Mouse (Mus musculus): ENCODE data around the gene Smim17. TPM values are rescaled to one million over a fixed set of nuclear protein-coding genes. Genes with fewer than 3 reads are reported as not detected.
"Not testable (repeated sequence)": the region's sequence is repeated elsewhere in the genome, so short reads cannot be mapped to it uniquely, and the experiment has no call there.

The Smim17 gene
- not detected in 3 replicates for total RNA-seq (2017)

DNA sequence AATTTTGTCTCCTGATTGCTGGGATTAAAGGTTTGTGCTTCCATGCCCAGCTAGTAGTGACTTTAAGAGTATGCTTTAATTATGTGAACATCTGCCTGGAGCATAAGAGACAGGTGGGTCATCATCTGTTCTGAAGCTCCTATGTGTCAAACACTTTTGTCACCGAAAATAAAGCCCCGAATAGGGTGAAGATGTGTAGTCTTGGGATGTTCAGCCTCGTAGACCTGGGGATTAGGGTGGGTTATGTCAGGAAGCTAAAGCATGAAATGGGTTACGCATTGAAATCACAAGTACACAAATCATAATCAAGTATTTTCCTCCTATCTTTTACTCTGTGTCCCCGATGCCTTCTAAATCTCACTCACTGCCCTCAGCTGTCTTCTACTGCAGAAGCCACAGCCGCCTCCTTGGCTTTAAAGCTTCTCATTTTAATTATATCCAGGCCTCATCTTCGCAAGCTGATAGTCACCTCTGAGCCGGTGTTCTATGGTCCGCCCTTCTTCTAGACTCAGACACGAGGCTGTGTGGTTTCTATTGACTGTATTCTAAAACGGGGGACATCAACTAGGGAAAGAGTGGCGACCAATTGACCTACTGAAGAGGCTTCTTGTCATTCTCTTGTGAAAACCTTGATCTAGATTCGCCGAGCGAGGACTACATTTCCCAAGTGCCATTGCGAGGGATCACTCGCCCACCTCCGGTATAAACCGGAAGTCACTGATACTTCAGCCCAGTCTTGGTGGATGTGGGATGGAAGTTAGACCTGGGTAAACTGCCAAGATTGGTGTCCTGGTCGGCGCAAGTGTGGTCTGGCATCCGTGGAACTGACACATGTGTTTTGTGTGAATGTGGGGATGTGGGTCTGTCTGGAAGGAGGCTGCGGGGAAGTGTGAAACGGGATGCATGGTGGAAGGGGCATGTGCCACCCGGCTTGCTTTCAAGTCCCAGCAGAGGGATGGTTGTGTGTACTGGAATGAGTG lies at the start of gene Smim17:
TSS of gene Smim17 (plus strand) at position 720 of the 980 bp plus-strand sequence.
- peak; percentile 73 for ATAC-seq (replicated peaks; ENCODE audit: insufficient number of reproducible peaks, low FRiP score, low TSS enrichment, poor library complexity, severe bottlenecking)

DNA sequence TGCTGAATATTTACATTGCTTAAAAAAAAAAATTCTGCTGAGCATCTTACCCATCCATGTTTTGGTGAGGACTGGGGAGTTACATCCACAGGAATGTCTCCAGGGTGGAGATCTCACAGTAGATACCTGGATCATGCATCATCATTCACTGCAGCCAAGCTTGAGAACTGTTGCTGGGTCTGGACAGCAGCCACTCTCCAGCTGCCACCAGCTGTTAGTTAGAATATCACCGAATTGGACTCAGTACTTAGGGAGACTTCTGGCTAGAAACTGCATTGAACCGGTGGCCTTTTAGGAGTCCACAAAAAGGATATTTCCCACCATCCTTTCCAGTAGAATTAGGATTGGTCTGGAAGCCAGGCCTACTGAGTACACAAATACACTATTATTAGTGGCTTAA lies 40.4 kb upstream of the Smim17 start:
- no peak for ATAC-seq (replicated peaks; ENCODE audit: insufficient number of reproducible peaks, low FRiP score, low TSS enrichment, poor library complexity, severe bottlenecking)

GRCm38 (mm10) chr7:6358937-6359590 lies 39.5 kb upstream of the Smim17 start:
- ATAC-seq (replicated peaks; ENCODE audit: insufficient number of reproducible peaks, low FRiP score, low TSS enrichment, poor library complexity, severe bottlenecking), result no peak

- ATAC-seq (replicated peaks; ENCODE audit: insufficient number of reproducible peaks, low FRiP score, low TSS enrichment, poor library complexity, severe bottlenecking), result no peak
Measured at GRCm38 (mm10) chr7:6360477-6361060, 37.9 kb upstream of the Smim17 start.

DNA sequence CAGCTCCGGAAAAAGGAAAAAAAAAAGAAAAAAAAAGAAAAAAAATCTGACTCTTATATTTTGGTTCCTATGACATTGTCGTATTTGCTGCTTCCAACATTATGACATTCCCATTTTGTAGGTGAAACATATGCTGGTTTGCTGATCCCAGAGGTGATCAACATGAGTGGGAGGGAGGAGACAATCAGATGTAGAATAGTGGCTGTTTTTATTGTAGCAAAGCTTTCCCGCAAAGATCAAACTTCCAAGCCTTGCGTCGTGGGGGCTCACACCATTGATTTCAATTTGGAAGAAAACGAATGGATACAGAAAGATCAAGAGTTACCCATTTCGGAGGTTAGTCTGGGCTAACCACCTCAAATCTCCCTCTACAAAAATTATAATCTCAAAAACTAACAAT lies 36.8 kb upstream of the Smim17 start:
- no peak for ATAC-seq (replicated peaks; ENCODE audit: insufficient number of reproducible peaks, low FRiP score, low TSS enrichment, poor library complexity, severe bottlenecking)

GRCm38 (mm10) chr7:6362268-6363046 lies 36.1 kb upstream of the Smim17 start:
- peak; percentile 86 for ATAC-seq (replicated peaks; ENCODE audit: insufficient number of reproducible peaks, low FRiP score, low TSS enrichment, poor library complexity, severe bottlenecking)

DNA sequence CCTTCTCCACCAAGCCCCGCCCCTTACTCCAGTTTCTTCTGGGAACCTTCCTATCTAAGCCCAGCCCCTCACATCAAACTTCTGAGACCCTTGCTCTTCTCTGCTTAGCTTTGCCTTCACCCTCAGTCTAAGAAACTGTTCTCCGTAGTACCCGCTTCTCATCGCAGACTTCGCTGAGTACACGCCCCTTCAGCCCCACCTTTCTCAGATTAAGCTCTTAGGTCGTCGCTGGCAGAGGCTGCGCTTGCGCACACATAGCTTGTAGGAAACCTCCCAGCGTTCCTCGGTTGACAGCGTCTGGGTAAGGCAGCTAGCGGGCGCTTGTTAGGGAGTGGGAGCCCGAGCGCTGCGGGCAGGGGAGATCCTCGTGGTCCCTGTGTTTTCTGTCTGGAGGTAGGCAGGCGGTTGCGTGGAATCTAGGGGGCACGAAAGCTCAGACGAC lies 35.4 kb upstream of the Smim17 start, which contains the start of gene Zfp78:
TSS of gene Zfp78 (plus strand) at position 234 of the 442 bp plus-strand sequence.
- peak; percentile 52 for ATAC-seq (replicated peaks; ENCODE audit: insufficient number of reproducible peaks, low FRiP score, low TSS enrichment, poor library complexity, severe bottlenecking)

DNA sequence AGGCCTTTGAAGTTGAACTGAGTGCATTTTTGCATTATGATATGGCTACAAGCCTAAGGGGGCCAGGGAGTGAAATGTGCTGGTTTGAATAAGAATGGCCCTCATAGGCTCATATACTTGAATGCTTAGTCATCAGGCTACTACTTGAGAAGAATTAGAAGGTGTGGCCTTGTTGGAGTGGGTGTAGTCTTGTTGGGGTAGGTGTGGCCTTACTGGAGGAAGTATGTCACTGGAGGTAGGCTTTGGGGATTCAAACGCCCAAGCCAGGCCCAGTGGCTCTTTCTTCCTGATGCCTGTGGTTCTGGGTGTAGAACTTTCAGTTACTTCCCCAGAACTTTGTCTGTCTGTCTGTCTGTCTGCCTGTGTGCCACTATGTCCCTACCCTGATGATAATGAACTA lies 33.8 kb upstream of the Smim17 start:
- ATAC-seq (replicated peaks; ENCODE audit: insufficient number of reproducible peaks, low FRiP score, low TSS enrichment, poor library complexity, severe bottlenecking), result no peak

DNA sequence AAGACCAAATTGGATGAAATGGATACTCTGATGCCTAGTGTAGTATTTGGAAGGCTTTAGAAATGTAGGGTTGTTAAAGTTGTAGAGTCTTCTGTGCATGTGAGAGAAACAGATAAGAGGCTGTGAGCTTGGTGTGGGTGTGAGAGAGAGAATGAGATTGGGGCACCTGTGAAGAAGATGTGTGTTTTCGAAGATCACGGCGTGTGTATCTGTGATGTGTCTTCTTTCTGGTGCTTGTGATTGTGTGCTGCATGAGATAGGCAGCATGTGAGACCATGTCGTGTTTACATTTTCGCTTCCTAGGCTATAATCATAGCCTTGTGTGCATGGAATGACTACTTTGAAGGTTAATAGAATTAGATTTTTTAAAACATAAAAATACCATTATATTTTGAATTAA lies 31.3 kb upstream of the Smim17 start:
- ATAC-seq (replicated peaks; ENCODE audit: insufficient number of reproducible peaks, low FRiP score, low TSS enrichment, poor library complexity, severe bottlenecking), result no peak

DNA sequence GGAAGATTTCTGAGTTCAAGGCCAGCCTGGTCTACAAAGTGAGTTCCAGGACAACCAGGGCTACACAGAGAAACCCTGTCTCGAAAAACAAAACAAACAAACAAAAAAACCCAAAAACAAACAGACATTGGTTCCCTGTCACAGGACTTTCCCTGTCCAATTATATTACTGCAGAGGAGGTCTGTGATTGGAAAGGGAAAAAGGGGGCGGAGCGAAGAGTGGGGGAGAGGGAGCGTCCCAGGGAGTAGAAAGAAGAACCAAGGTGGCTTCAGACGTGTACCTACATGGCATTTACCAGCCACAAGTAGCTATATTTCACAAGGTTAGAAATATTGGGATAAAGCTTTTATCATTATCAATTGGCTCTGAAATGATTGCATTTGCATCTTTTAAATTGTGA lies 30.4 kb upstream of the Smim17 start:
- ATAC-seq (replicated peaks; ENCODE audit: insufficient number of reproducible peaks, low FRiP score, low TSS enrichment, poor library complexity, severe bottlenecking), result not testable (repeated sequence)

DNA sequence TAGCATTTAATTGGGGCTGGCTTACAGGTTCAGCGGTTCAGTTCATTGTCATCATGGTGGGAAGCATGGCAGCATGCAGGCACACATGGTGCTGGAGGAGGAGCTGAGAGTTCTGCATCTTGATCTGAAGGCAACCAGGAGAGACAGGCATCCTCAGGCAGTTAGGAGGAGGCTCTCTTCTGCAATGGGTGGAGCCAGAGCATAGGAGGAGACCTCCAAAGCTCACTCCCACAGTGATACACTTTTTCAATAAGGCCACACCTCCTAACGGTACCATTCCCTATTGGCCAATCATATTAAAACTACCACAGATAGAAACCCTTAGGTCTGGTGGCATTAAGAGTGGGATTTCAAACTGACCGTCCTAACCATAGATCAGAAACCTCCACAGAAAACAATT lies 29.1 kb upstream of the Smim17 start:
- ATAC-seq (replicated peaks; ENCODE audit: insufficient number of reproducible peaks, low FRiP score, low TSS enrichment, poor library complexity, severe bottlenecking), result no peak

DNA sequence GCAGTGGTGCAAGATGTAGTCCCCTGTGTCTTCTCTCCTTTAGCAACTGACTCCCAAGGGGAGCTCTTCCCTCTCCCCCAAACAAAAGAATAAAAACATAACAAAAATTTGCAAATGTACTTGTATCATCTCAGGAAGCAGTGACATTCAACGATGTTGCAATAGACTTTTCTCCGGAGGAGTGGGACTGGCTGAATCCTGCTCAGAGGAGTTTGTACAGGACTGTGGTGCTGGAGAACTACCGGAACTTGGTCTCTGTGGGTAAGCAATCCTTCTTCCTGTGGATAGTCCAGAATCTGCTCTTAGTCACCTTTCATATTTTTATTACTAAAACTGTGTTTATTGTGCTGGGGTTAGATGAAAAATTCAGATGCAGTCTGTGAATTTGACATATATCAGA lies 25.5 kb upstream of the Smim17 start:
- ATAC-seq (replicated peaks; ENCODE audit: insufficient number of reproducible peaks, low FRiP score, low TSS enrichment, poor library complexity, severe bottlenecking), result no peak

DNA sequence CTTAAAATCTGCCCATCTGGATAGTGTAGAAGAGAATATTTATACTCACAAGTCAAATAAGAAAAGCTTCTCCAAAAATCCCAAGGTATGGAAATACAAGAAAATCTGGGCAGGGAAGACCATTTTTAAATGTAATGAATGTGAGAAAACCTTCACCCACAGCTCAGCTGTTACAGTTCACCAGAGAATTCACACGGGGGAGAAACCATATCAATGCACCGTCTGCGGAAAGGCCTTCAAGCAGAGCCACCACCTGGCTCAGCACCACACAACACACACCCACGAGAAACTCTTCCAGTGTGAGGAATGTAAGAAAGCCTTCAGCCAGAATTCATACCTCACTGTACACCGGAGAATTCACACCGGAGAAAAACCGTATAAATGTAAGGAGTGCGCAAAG lies 20.1 kb upstream of the Smim17 start:
- ATAC-seq (replicated peaks; ENCODE audit: insufficient number of reproducible peaks, low FRiP score, low TSS enrichment, poor library complexity, severe bottlenecking), result no peak

DNA sequence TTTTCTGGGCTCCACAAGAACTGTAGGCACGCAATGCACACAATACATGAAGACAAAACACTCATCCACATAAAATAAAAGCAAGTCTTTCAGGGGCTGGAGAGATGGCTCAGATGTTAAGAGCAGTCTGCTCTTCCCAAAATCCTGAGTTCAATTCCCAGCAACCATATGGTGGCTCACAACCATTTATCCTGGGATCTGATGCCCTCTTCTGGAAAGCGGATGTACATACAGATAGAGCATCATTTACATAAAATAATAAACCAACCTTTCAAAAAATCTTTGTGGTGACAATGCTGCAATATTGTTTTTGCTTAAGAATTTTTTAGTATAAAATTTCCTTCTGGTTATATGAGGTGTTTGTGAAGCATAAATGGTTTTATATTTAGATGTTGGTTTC lies 17.1 kb upstream of the Smim17 start:
- ATAC-seq (replicated peaks; ENCODE audit: insufficient number of reproducible peaks, low FRiP score, low TSS enrichment, poor library complexity, severe bottlenecking), result no peak

DNA sequence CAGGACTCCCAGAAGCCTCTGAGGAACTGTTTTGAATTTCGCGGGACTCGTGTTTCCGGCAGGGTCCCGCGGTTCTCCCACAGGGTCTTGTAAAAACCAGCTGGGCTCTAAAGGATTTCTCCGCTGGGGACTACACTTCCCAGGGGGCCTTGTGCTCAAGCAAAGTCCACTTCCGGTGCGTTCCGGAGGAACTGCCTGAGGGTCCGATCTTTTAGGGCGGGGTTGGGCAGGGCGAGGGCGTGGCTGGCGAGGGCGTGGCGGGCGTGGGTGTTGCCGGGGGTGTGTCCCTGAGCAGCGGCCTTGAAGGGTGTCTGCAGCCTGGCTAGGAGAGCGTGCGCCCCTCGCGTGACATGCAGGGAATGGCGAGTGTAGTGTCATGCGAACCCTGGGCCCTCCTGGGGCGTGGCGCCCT lies 15.5 kb upstream of the Smim17 start, which contains the start of gene Zfp28:
TSS of gene Zfp28 (plus strand) at position 252 of the 412 bp plus-strand sequence.
- peak; percentile 93 for ATAC-seq (replicated peaks; ENCODE audit: insufficient number of reproducible peaks, low FRiP score, low TSS enrichment, poor library complexity, severe bottlenecking)

- no peak for ATAC-seq (replicated peaks; ENCODE audit: insufficient number of reproducible peaks, low FRiP score, low TSS enrichment, poor library complexity, severe bottlenecking)
Measured at GRCm38 (mm10) chr7:6384011-6384410, 14.5 kb upstream of the Smim17 start.

GRCm38 (mm10) chr7:6386995-6387394 lies 11.5 kb upstream of the Smim17 start:
- no peak for ATAC-seq (replicated peaks; ENCODE audit: insufficient number of reproducible peaks, low FRiP score, low TSS enrichment, poor library complexity, severe bottlenecking)

DNA sequence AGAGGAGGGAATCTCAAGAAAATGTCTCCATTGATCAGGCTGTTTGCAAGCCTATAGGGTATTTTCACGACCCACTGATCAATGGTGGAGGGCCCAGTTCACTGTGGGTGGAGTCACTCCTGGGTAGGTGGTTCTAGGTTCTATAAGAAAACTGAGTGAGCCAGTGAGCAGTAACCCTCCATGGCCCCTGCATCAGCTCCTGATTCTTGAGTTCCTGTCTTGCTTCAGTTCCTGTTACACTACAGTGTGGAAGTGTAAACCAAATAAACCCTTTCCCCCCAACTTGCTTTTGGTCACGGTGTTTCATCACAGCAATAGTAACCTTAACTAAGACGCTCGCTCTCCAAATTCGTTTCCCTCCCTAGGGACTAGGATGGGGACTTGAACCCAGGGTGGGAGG lies 9.5 kb upstream of the Smim17 start:
- ATAC-seq (replicated peaks; ENCODE audit: insufficient number of reproducible peaks, low FRiP score, low TSS enrichment, poor library complexity, severe bottlenecking), result no peak

GRCm38 (mm10) chr7:6389449-6389848 lies 9.1 kb upstream of the Smim17 start:
- no peak for ATAC-seq (replicated peaks; ENCODE audit: insufficient number of reproducible peaks, low FRiP score, low TSS enrichment, poor library complexity, severe bottlenecking)
